In the genomic region with DNA sequence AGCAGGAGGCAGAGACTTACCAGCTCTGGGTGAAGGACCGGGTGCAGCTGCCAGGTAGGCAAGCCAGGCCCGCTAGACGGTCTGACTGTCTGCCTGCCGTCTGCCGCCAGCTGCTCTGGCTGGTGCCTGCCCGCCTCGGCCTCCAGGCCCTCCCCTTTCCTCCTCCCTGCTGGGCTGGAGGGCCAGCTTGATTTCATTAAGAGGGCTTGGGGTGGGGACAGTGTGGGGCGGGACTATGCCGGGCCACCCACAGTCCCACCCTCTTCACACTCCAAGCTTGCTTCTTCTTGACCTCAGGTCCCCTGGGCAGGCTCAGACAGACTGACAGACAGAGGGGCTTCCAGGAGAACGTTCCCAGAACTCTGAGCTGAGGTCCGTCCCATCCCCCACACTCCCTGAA, we compare ENCODE assay signal across 8 mouse cellular contexts. TPM values are rescaled to one million over a fixed set of nuclear protein-coding genes. Genes with fewer than 3 reads are reported as not detected.
DNase-seq lines count a peak whose midpoint lies in the region; ATAC-seq and TF ChIP-seq lines count a peak whose summit lies in the region.

A gene (minus strand): TSS at position 237 of the 400 bp plus-strand sequence.

- no peaks in the 10 kb centered on the region for H3K27me3 ChIP-seq in embryonic facial prominence, embryonic 12.5 days
- H3K27me3 ChIP-seq in heart, embryonic 11.5 days (ENCODE audit: control insufficient read depth, insufficient read depth, low read length) = peaks cover 9% of the 10 kb centered on the region
- no peaks in the 10 kb centered on the region for H3K27me3 ChIP-seq in kidney, postnatal 0 days (ENCODE audit: insufficient read depth, low read length)
- no peaks in the 10 kb centered on the region for H3K27me3 ChIP-seq in liver, postnatal 0 days (ENCODE audit: insufficient read depth, low read length)

- H3K9me3 ChIP-seq in embryonic facial prominence, embryonic 12.5 days = no peaks in the 10 kb centered on the region
- H3K9me3 ChIP-seq in heart, embryonic 11.5 days (replicated peaks; ENCODE audit: control insufficient read depth, low read length) = no peaks in the 10 kb centered on the region
- H3K9me3 ChIP-seq in kidney, postnatal 0 days (replicated peaks; ENCODE audit: low read length) = no peaks in the 10 kb centered on the region
- no peaks in the 10 kb centered on the region for H3K9me3 ChIP-seq in liver, postnatal 0 days (ENCODE audit: low read length)

- DNase-seq in kidney, adult 11 months = peak; percentile 37
- DNase-seq in kidney, adult 9 months = no peak
- peak; percentile 87 for DNase-seq in kidney, postnatal 0 days (ENCODE audit: low spot score)
- DNase-seq in liver, postnatal 0 days = peak; percentile 44
- DNase-seq in retina, embryonic 14.5 days (ENCODE audit: low spot score) = peak; percentile 72
- DNase-seq in right cerebral cortex, postnatal 4 days = no peak

- no peak for TF ChIP-seq CTCF in kidney, postnatal 0 days (IDR thresholded peaks at IDR 0.05; ENCODE audit: low read depth)
- no peak for TF ChIP-seq CTCF in liver, postnatal 0 days (IDR thresholded peaks at IDR 0.05; ENCODE audit: low read depth)

- H3K4me2 ChIP-seq in embryonic facial prominence, embryonic 12.5 days (replicated peaks) = peak within 1 kb of the TSS; percentile 75
- H3K4me2 ChIP-seq in heart, embryonic 11.5 days = peak within 1 kb of the TSS; percentile 58
- H3K4me2 ChIP-seq in kidney, postnatal 0 days (ENCODE audit: low read length) = peak within 1 kb of the TSS; percentile 51
- H3K4me2 ChIP-seq in liver, postnatal 0 days (ENCODE audit: low read depth, low read length) = peak within 1 kb of the TSS; percentile 49

- peak; percentile 86 for ATAC-seq in embryonic facial prominence, embryonic 12.5 days (ENCODE audit: insufficient number of reproducible peaks, insufficient read depth, low FRiP score, low TSS enrichment)
- peak; percentile 68 for ATAC-seq in heart, embryonic 11.5 days (replicated peaks; ENCODE audit: insufficient number of reproducible peaks, low FRiP score, low TSS enrichment)
- ATAC-seq in kidney, postnatal 0 days (replicated peaks; ENCODE audit: low FRiP score, low read depth) = peak; percentile 81
- ATAC-seq in liver, postnatal 0 days = peak; percentile 37; the same call in 1 of the 2 replicates

- H3K9ac ChIP-seq in embryonic facial prominence, embryonic 12.5 days = peak within 1 kb of the TSS; percentile 34
- no peak within 1 kb of the TSS for H3K9ac ChIP-seq in heart, embryonic 11.5 days (ENCODE audit: low read depth, low read length)
- H3K9ac ChIP-seq in kidney, postnatal 0 days (ENCODE audit: low read depth, low read length) = peak within 1 kb of the TSS; percentile 40; the same call in 1 of the 2 replicates
- no peak within 1 kb of the TSS for H3K9ac ChIP-seq in liver, postnatal 0 days (replicated peaks)

- H3K36me3 ChIP-seq in embryonic facial prominence, embryonic 12.5 days = peaks cover 4% of the 10 kb centered on the region
- H3K36me3 ChIP-seq in heart, embryonic 11.5 days (ENCODE audit: control insufficient read depth, insufficient read depth, low read length) = no peaks in the 10 kb centered on the region; the same call in 1 of the 2 replicates
- H3K36me3 ChIP-seq in kidney, postnatal 0 days (ENCODE audit: insufficient read depth, low read length) = no peaks in the 10 kb centered on the region
- no peaks in the 10 kb centered on the region for H3K36me3 ChIP-seq in liver, postnatal 0 days (replicated peaks; ENCODE audit: insufficient read depth, low read length)

- H3K27ac ChIP-seq in embryonic facial prominence, embryonic 12.5 days = peak within 1 kb of the TSS; percentile 91
- H3K27ac ChIP-seq in heart, embryonic 11.5 days (ENCODE audit: low read depth, low read length) = peak within 1 kb of the TSS; percentile 59
- peak within 1 kb of the TSS; percentile 28; the same call in 1 of the 2 replicates for H3K27ac ChIP-seq in kidney, postnatal 0 days
- no peak within 1 kb of the TSS for H3K27ac ChIP-seq in liver, postnatal 0 days (ENCODE audit: low read depth)

- TF ChIP-seq EP300 in liver, postnatal 0 days (IDR thresholded peaks at IDR 0.05; ENCODE audit: low read depth) = no peak

- peaks cover 50% of the 10 kb centered on the region for H3K4me1 ChIP-seq in embryonic facial prominence, embryonic 12.5 days
- peaks cover 23% of the 10 kb centered on the region for H3K4me1 ChIP-seq in heart, embryonic 11.5 days (ENCODE audit: control insufficient read depth, insufficient read depth, low read length)
- H3K4me1 ChIP-seq in kidney, postnatal 0 days (replicated peaks; ENCODE audit: insufficient read depth, low read length) = peaks cover 27% of the 10 kb centered on the region; the same call in 1 of the 2 replicates
- H3K4me1 ChIP-seq in liver, postnatal 0 days (ENCODE audit: insufficient read depth) = peaks cover 22% of the 10 kb centered on the region

- under 1% methylated on average over 11 of the region's 11 CpGs for WGBS in embryonic facial prominence, embryonic 12.5 days
- WGBS in heart, embryonic 11.5 days (ENCODE audit: insufficient replicate concordance) = 2% methylated on average over 11 of the region's 11 CpGs
- WGBS in kidney, postnatal 0 days = under 1% methylated on average over 11 of the region's 11 CpGs
- WGBS in liver, postnatal 0 days (ENCODE audit: insufficient replicate concordance) = 3% methylated on average over 11 of the region's 11 CpGs

- peak within 1 kb of the TSS; percentile 59 for H3K4me3 ChIP-seq in embryonic facial prominence, embryonic 12.5 days
- H3K4me3 ChIP-seq in heart, embryonic 11.5 days (ENCODE audit: low read depth, low read length) = peak within 1 kb of the TSS; percentile 25
- H3K4me3 ChIP-seq in kidney, postnatal 0 days (replicated peaks; ENCODE audit: low read depth, low read length) = peak within 1 kb of the TSS; percentile 35
- H3K4me3 ChIP-seq in liver, postnatal 0 days (ENCODE audit: low read depth, low read length) = no peak within 1 kb of the TSS

RNA-seq across cellular contexts. Expression of the gene that starts here (rescaled TPM):
- 116 and 118 TPM in 2 replicates for polyA plus RNA-seq in embryonic facial prominence, embryonic 12.5 days (2016; fragmentation: Nextera tagmentation; extraction: Ambion mirVana)
- polyA plus RNA-seq in heart, embryonic 11.5 days (2014; fragmentation: Nextera tagmentation; extraction: Ambion mirVana) = 11.7 and 12.3 TPM in 2 replicates
- polyA plus RNA-seq in kidney, postnatal 0 days (2015; fragmentation: Nextera tagmentation; extraction: Ambion mirVana) = 37.3 and 40.4 TPM in 2 replicates
- 3.2 and 3.4 TPM in 2 replicates for polyA plus RNA-seq in liver, postnatal 0 days (2015; fragmentation: Nextera tagmentation; extraction: Ambion mirVana)

Comparison
In these comparisons a context has a peak if more than half of its experiments do, and no peak if none do; other contexts are left out.
1. DNase-seq: peak in kidney, adult 11 months (single experiment), kidney, postnatal 0 days (single experiment), liver, postnatal 0 days (single experiment) and retina, embryonic 14.5 days (single experiment); none in kidney, adult 9 months (single experiment) and right cerebral cortex, postnatal 4 days (single experiment).
2. H3K9ac ChIP-seq: peak in embryonic facial prominence, embryonic 12.5 days (single experiment) and kidney, postnatal 0 days (single experiment); none in heart, embryonic 11.5 days (single experiment) and liver, postnatal 0 days (single experiment).
3. Peak in every context shown above with its lines, with median percentiles within 50 percentile points of each other: ATAC-seq and H3K4me2 ChIP-seq.